Mouse (Mus musculus) urinary bladder, postnatal 4 days (tissue): ENCODE data around the gene AW822073.

ENCODE experiments used
- DNase-seq, 2 experiments: peaks; one replicate each; pipeline ENCODE4 v3.0.0; 2021 to 2022; ENCODE audit warnings: low spot score in 2 of 2

The AW822073 gene

GRCm38 (mm10) chr10:58221571-58221970, 3.2 kb downstream of the AW822073 start:
- peak in 1 of 2 experiments; percentile 69 for DNase-seq

- peak in 1 of 2 experiments; percentile 83 for DNase-seq
Observed at GRCm38 (mm10) chr10:58220726-58221125, 4.0 kb downstream of the AW822073 start.

DNA sequence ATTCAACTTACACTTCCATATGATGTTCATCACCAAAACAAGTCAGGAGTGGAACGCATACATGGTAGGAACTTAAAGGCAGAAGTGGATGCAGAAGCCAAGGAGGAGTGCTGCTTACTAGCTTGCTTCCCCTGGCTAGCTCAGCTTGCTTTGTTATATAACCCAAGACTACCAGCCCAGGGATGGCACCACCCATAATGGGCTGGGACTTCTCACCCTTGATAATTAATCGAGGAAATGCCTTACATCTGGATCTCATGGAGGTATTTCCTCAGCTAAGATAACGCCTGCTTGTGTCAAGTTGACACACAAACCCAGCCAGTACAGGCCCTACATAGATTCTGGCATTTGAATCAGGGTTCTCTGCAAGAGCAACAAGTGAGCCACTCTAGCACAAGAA, 7.4 kb downstream of the AW822073 start:
- DNase-seq: peak in 1 of 2 experiments; percentile 73

DNA sequence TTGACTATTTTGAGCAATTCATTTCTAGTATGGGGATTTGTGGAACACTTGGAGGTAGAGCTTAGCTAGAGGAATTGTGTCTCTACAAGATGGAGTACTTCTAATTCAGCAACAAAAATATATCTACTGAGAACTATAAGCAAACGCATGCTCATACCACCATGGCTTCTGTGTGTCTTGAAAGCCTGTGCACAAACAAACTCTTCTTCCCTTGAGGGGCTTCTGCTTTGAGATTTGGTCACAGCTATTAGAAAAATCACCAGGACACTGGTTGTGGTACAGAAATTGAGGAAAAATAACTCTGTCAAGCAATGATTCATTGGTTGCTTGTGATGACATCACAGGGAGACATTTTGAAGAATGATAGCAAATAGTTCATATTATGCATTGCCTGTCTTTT, 9.4 kb downstream of the AW822073 start:
- no peak for DNase-seq

DNA sequence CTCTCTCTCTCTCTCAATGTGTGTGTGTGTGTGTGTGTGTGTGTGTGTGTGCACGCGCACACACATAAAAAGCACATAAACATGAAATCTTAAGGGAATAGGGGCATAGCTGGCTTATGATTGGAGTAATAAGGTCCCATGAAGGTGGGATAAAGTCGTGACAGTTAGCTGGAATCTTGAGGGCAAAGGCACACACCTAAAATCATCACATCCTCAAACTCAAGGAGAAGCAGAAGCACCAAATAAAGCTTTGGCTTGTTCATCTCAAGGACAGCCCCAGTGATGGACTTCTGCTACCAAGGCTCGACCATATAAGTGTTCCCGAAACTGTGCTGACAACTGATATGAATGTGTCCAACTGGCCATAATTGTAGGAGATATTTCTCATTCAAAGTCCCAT, 9.8 kb downstream of the AW822073 start:
- no peak for DNase-seq

- DNase-seq: no peak
Observed at GRCm38 (mm10) chr10:58214497-58214896, 10.2 kb downstream of the AW822073 start.

DNA sequence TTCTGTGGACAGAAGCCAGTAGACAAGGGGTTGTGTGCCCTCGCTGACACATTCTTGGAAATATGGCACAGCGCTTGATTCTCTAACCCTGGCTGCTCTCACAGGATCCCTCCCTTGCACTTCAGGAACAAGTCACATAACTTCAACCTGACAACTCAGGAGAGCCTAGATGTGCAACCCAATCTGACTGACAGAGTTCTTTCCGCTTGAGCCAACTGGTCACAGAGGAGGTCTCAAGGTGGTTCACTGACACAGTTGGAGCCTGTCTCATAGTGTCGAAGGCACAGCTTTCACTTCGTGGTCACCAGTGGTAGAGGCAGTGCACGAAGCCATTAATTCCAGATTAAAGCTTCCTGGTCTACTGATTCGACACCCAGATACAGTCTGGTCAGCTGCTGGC, 12.5 kb downstream of the AW822073 start:
- DNase-seq: peak in 1 of 2 experiments; percentile 80

DNA sequence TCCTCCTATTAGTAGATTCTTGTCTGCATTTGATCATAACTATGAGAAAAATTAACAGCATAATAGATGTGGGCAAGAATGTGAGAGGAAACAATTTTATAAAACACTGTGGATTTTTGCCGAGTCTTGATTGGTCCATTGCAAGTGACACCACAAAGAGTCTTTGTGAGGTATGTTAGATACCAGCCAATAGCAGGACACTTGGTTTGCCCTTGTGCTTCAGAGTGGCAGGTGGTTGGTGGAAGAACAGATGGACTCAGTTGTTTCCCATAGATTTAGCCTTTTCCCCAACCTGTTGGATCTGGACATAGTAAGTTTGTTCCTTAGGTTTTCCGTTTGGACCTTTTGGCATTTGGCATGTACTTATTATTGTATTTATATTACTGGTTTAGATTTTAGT, 13.5 kb downstream of the AW822073 start:
- DNase-seq: no peak

DNA sequence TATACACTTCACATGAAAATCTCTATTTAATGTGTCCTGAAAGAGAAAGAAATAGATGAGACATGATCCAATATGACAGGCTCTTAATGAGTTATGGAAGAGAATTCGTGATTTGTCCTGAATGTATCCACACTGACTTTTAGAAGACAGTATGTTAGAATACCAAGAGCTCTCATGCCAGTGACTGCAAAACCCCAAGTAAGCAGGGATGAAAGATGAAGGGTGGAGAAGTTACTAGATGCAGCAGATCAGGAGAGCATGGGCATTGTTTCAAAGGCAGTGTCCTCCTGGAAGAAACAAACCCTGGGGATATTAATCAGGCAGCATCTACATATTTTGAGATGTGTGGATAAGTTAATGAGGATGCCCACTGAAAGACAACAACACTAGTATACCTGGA, 14.2 kb downstream of the AW822073 start:
- DNase-seq: no peak

- DNase-seq: peak in 1 of 2 experiments; percentile 70
Observed at GRCm38 (mm10) chr10:58209710-58210467, 14.8 kb downstream of the AW822073 start.

- no peak for DNase-seq
Observed at GRCm38 (mm10) chr10:58206639-58207404, 17.9 kb downstream of the AW822073 start.

DNA sequence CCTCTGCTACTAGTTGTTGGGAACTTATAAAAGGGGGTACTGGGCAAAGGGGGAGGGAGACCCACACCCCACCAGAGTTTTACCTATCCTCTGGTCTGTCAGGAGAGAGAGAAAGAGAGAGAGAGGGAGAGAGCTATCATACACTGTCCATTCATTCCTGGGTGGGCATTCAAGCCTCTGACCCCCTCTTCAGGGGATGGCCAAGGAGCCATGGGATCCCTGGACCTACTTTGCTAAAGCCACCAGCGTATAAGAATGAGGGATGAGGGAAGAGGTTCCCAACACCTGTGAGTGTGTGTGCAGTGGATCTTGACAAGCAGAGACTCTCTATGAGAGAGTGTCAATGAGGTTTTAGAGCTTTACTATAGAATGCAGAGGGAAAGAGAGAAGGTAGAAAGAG, 18.7 kb downstream of the AW822073 start:
- DNase-seq: no peak
